Comparison of ENCODE assay signal across 9 mouse cellular contexts in genomic region chr2:26506746-26507280, GRCm38 (mm10). TPM values are rescaled to one million over a fixed set of nuclear protein-coding genes. Genes with fewer than 3 reads are reported as not detected.
DNase-seq lines count a peak whose midpoint lies in the region; ATAC-seq and TF ChIP-seq lines count a peak whose summit lies in the region.
"Had no signal": no experiment of that assay in that cellular context is flagged by ENCODE, and none has a peak within 500 bp of the region (broad histone marks: within the 10 kb centered on the region; RNA-seq: fewer than 3 reads in every experiment).

No protein-coding gene starts in this region.

- no peak for ATAC-seq in lung, embryonic 16.5 days (ENCODE audit: low read depth)
- ATAC-seq in embryonic facial prominence, embryonic 14.5 days (ENCODE audit: low read depth): no peak
- no peak for ATAC-seq in hindbrain, embryonic 15.5 days (ENCODE audit: low FRiP score, low read depth)

- H3K36me3 ChIP-seq in lung, embryonic 16.5 days (ENCODE audit: control insufficient read depth, insufficient read depth, low read length): no peaks in the 10 kb centered on the region
- H3K36me3 ChIP-seq in embryonic facial prominence, embryonic 14.5 days (ENCODE audit: control insufficient read depth, insufficient read depth, low read length): no peaks in the 10 kb centered on the region
- no peaks in the 10 kb centered on the region for H3K36me3 ChIP-seq in hindbrain, embryonic 15.5 days
- H3K36me3 ChIP-seq in myocyte (ENCODE audit: control insufficient read depth, insufficient read depth): no peaks in the 10 kb centered on the region

- no peaks in the 10 kb centered on the region for H3K9me3 ChIP-seq in lung, embryonic 16.5 days (ENCODE audit: control insufficient read depth, low read length)
- no peaks in the 10 kb centered on the region for H3K9me3 ChIP-seq in embryonic facial prominence, embryonic 14.5 days (ENCODE audit: control insufficient read depth, low read length)
- no peaks in the 10 kb centered on the region for H3K9me3 ChIP-seq in hindbrain, embryonic 15.5 days

- peak overlapping the region; percentile 95 for H3K27ac ChIP-seq in lung, embryonic 16.5 days (ENCODE audit: low read length)
- H3K27ac ChIP-seq in embryonic facial prominence, embryonic 14.5 days (replicated peaks; ENCODE audit: low read depth, low read length): peak overlapping the region; percentile 94
- peak overlapping the region; percentile 68 for H3K27ac ChIP-seq in hindbrain, embryonic 15.5 days (replicated peaks)
- H3K27ac ChIP-seq in left cerebral cortex, adult 2 months: no peak overlapping the region
- H3K27ac ChIP-seq: liver, embryonic 14.5 days had no signal

- H3K4me3 ChIP-seq in lung, embryonic 16.5 days (ENCODE audit: low read length): no peak overlapping the region
- H3K4me3 ChIP-seq in lung, adult 2 months (replicated peaks; ENCODE audit: extremely low read depth, low read depth, low read length): no peak overlapping the region
- no peak overlapping the region for H3K4me3 ChIP-seq in embryonic facial prominence, embryonic 14.5 days (ENCODE audit: low read depth, low read length)
- no peak overlapping the region for H3K4me3 ChIP-seq in hindbrain, embryonic 15.5 days
- no peak overlapping the region for H3K4me3 ChIP-seq in myocyte
- H3K4me3 ChIP-seq in left cerebral cortex, adult 2 months: no peak overlapping the region

- H3K9ac ChIP-seq in lung, embryonic 16.5 days (ENCODE audit: low read length): peak overlapping the region; percentile 59
- H3K9ac ChIP-seq in embryonic facial prominence, embryonic 14.5 days (ENCODE audit: low read depth, low read length): no peak overlapping the region
- H3K9ac ChIP-seq in hindbrain, embryonic 15.5 days: no peak overlapping the region
- H3K9ac ChIP-seq: liver, embryonic 14.5 days had no signal

- peaks cover 12% of the 10 kb centered on the region for H3K79me2 ChIP-seq in myocyte (ENCODE audit: control insufficient read depth, insufficient read depth)

- WGBS in lung, embryonic 16.5 days: 74% methylated on average over 3 of the region's 3 CpGs
- 86% methylated on average over 3 of the region's 3 CpGs for WGBS in lung, adult 2 months
- WGBS in embryonic facial prominence, embryonic 14.5 days: 73% methylated on average over 3 of the region's 3 CpGs
- 82% methylated on average over 3 of the region's 3 CpGs for WGBS in hindbrain, embryonic 15.5 days

- no peak overlapping the region for H3ac ChIP-seq in myocyte (ENCODE audit: control insufficient read depth, insufficient read length)

- peaks cover 40% of the 10 kb centered on the region for H3K4me1 ChIP-seq in lung, embryonic 16.5 days (replicated peaks; ENCODE audit: control insufficient read depth, insufficient read depth, low read length)
- peaks cover 14% of the 10 kb centered on the region for H3K4me1 ChIP-seq in lung, adult 2 months (ENCODE audit: control insufficient read depth, insufficient read depth, low read length)
- H3K4me1 ChIP-seq in embryonic facial prominence, embryonic 14.5 days (ENCODE audit: control insufficient read depth, insufficient read depth, low read length): peaks cover 43% of the 10 kb centered on the region
- peaks cover 45% of the 10 kb centered on the region for H3K4me1 ChIP-seq in hindbrain, embryonic 15.5 days (replicated peaks)

- TF ChIP-seq POLR2A in lung, adult 2 months (IDR thresholded peaks at IDR 0.05; ENCODE audit: borderline replicate concordance, extremely low read depth, low read depth, low read length): no peak
- no peak for TF ChIP-seq POLR2A in myocyte (IDR thresholded peaks at IDR 0.05; ENCODE audit: insufficient read length, low read depth)

- DNase-seq in lung, adult 2 months: no peak
- DNase-seq in embryonic facial prominence, embryonic 14.5 days (ENCODE audit: low spot score): no peak
- no peak for DNase-seq in left cerebral cortex, adult 2 months (ENCODE audit: extremely low spot score in 1 of 2, low spot score in 2 of 2)
- no peak for DNase-seq in lung, postnatal 36 days
- DNase-seq in frontal cortex, adult 2 months (ENCODE audit: extremely low spot score in 1 of 2, low spot score in 1 of 2): no peak

- no peaks in the 10 kb centered on the region for H3K27me3 ChIP-seq in lung, embryonic 16.5 days (ENCODE audit: control insufficient read depth, insufficient read depth, low read depth, low read length)
- peaks cover 3% of the 10 kb centered on the region; the same call in 1 of the 2 replicates for H3K27me3 ChIP-seq in embryonic facial prominence, embryonic 14.5 days (replicated peaks; ENCODE audit: control insufficient read depth, insufficient read depth, low read length)
- peaks cover 21% of the 10 kb centered on the region for H3K27me3 ChIP-seq in hindbrain, embryonic 15.5 days
- no peaks in the 10 kb centered on the region for H3K27me3 ChIP-seq in myocyte (ENCODE audit: control insufficient read depth, insufficient read depth, insufficient read length)

- intact Hi-C loops in left cerebral cortex, adult 2 months (cut with DNase I): no loop called here

- TF ChIP-seq CTCF in lung, adult 2 months (IDR thresholded peaks at IDR 0.05; ENCODE audit: insufficient read depth, low read length): no peak
- TF ChIP-seq CTCF in left cerebral cortex, adult 2 months (IDR thresholded peaks at IDR 0.05): no peak

- peak overlapping the region; percentile 33; the same call in 1 of the 2 replicates for H3K4me2 ChIP-seq in lung, embryonic 16.5 days (ENCODE audit: low read depth, low read length)
- H3K4me2 ChIP-seq in embryonic facial prominence, embryonic 14.5 days (ENCODE audit: low read depth, low read length): no peak overlapping the region; the same call in 1 of the 2 replicates
- H3K4me2 ChIP-seq in hindbrain, embryonic 15.5 days: no peak overlapping the region
- H3K4me2 ChIP-seq in myocyte (ENCODE audit: low read depth): peak overlapping the region; percentile 76

TF ChIP-seq in myocyte, 11 proteins besides CTCF, POLR2A, EP300 and RAD21:
- TF ChIP-seq USF1 (IDR thresholded peaks at IDR 0.05; ENCODE audit: low read depth) (no peak), TCF3 (IDR thresholded peaks at IDR 0.05; ENCODE audit: insufficient read length, low read depth) (no peak)

RNA-seq across cellular contexts. Expression of gene Notch1, which starts 9.7 kb away (rescaled TPM):
- polyA plus RNA-seq in lung, embryonic 16.5 days (2015; fragmentation: Nextera tagmentation; extraction: Ambion mirVana): 20.5 and 22.0 TPM in 2 replicates
- polyA plus RNA-seq in lung, adult 2 months (2012; rRNA removed): 108 and 124 TPM in 2 replicates
- 29.9 and 35.8 TPM in 2 replicates for polyA plus RNA-seq in embryonic facial prominence, embryonic 14.5 days (2014; fragmentation: Nextera tagmentation; extraction: Ambion mirVana)
- polyA plus RNA-seq in hindbrain, embryonic 15.5 days (2015; fragmentation: Nextera tagmentation; extraction: Ambion mirVana): 16.3 and 18.2 TPM in 2 replicates
- polyA plus RNA-seq in myocyte (2012; fragmentation: generic; extraction: Trizol): 16.3 TPM
- 10 to 100 TPM; 23.8 to 23.9 TPM for total RNA-seq in left cerebral cortex, adult 2 months (2021)
- polyA plus RNA-seq in frontal cortex, adult 2 months (2012; rRNA removed): 13.0 and 13.2 TPM in 2 replicates

Comparison
In these comparisons a context has a peak if more than half of its experiments do, and no peak if none do; other contexts are left out.
1. H3K4me2 ChIP-seq: peak in lung, embryonic 16.5 days (single experiment) and myocyte (single experiment); none in embryonic facial prominence, embryonic 14.5 days (single experiment) and hindbrain, embryonic 15.5 days (single experiment).